Mouse (Mus musculus): ENCODE measurements around the gene Clec3b.

Clec3b gene

GRCm38 (mm10) chr9:123115566-123115965 lies 35.2 kb upstream of the Clec3b start:
- no peaks in the 10 kb centered on the region for H3K27me3 ChIP-seq (ENCODE audit: insufficient read depth, low read length)
- no peak overlapping the region for H3K4me3 ChIP-seq (replicated peaks; ENCODE audit: low read length)
- peaks cover 22% of the 10 kb centered on the region for H3K4me1 ChIP-seq (replicated peaks; ENCODE audit: low read depth, low read length)
- H3K9me3 ChIP-seq (ENCODE audit: low read length): no peaks in the 10 kb centered on the region
- TF ChIP-seq CTCF (conservative IDR thresholded peaks at IDR 0.05; ENCODE audit: low read length): no peak
- TF ChIP-seq NANOG (IDR thresholded peaks at IDR 0.05; ENCODE audit: borderline replicate concordance, low read length): no peak
- no peak for TF ChIP-seq POU5F1 (IDR thresholded peaks at IDR 0.05; ENCODE audit: borderline replicate concordance, low read length)
- H3K36me3 ChIP-seq (ENCODE audit: insufficient read depth, low read length): peaks cover 54% of the 10 kb centered on the region

- no peak for TF ChIP-seq POU5F1 (IDR thresholded peaks at IDR 0.05; ENCODE audit: borderline replicate concordance, low read length)
- TF ChIP-seq NANOG (IDR thresholded peaks at IDR 0.05; ENCODE audit: borderline replicate concordance, low read length): no peak
- TF ChIP-seq CTCF (conservative IDR thresholded peaks at IDR 0.05; ENCODE audit: low read length): no peak
- peaks cover 94% of the 10 kb centered on the region for H3K36me3 ChIP-seq (ENCODE audit: insufficient read depth, low read length)
- no peaks in the 10 kb centered on the region for H3K27me3 ChIP-seq (ENCODE audit: insufficient read depth, low read length)
- no peaks in the 10 kb centered on the region for H3K4me1 ChIP-seq (replicated peaks; ENCODE audit: low read depth, low read length)
- no peak overlapping the region for H3K4me3 ChIP-seq (replicated peaks; ENCODE audit: low read length)
- H3K9me3 ChIP-seq (ENCODE audit: low read length): no peaks in the 10 kb centered on the region
These were observed 27.7 kb upstream of the Clec3b start for GRCm38 (mm10) chr9:123123017-123123416.

- Histone ChIP-seq H3K27me3 (ENCODE audit: insufficient read depth, low read length) (no peaks in the 10 kb centered on the region), H3K9me3 (ENCODE audit: low read length) (no peaks in the 10 kb centered on the region), H3K4me1 (replicated peaks; ENCODE audit: low read depth, low read length) (no peaks in the 10 kb centered on the region), H3K4me3 (replicated peaks; ENCODE audit: low read length) (no peak overlapping the region), H3K36me3 (ENCODE audit: insufficient read depth, low read length) (peaks cover 94% of the 10 kb centered on the region)
- TF ChIP-seq CTCF (conservative IDR thresholded peaks at IDR 0.05; ENCODE audit: low read length) (peak; percentile 83), NANOG (IDR thresholded peaks at IDR 0.05; ENCODE audit: borderline replicate concordance, low read length) (no peak)
These were observed 27.0 kb upstream of the Clec3b start for GRCm38 (mm10) chr9:123123571-123124412.

GRCm38 (mm10) chr9:123124413-123124981 lies 26.2 kb upstream of the Clec3b start:
- Histone ChIP-seq H3K4me1 (replicated peaks; ENCODE audit: low read depth, low read length) (no peaks in the 10 kb centered on the region), H3K36me3 (ENCODE audit: insufficient read depth, low read length) (peaks cover 94% of the 10 kb centered on the region), H3K27me3 (ENCODE audit: insufficient read depth, low read length) (no peaks in the 10 kb centered on the region), H3K4me3 (replicated peaks; ENCODE audit: low read length) (no peak overlapping the region), H3K9me3 (ENCODE audit: low read length) (no peaks in the 10 kb centered on the region)
- TF ChIP-seq POU5F1 (IDR thresholded peaks at IDR 0.05; ENCODE audit: borderline replicate concordance, low read length) (no peak), NANOG (IDR thresholded peaks at IDR 0.05; ENCODE audit: borderline replicate concordance, low read length) (no peak), CTCF (conservative IDR thresholded peaks at IDR 0.05; ENCODE audit: low read length) (no peak)

GRCm38 (mm10) chr9:123127663-123128062 lies 23.1 kb upstream of the Clec3b start:
- Histone ChIP-seq H3K4me1 (replicated peaks; ENCODE audit: low read depth, low read length) (no peaks in the 10 kb centered on the region), H3K27me3 (ENCODE audit: insufficient read depth, low read length) (no peaks in the 10 kb centered on the region), H3K4me3 (replicated peaks; ENCODE audit: low read length) (no peak overlapping the region), H3K36me3 (ENCODE audit: insufficient read depth, low read length) (peaks cover 96% of the 10 kb centered on the region), H3K9me3 (ENCODE audit: low read length) (no peaks in the 10 kb centered on the region)
- no peak for TF ChIP-seq CTCF (conservative IDR thresholded peaks at IDR 0.05; ENCODE audit: low read length)
- no peak for TF ChIP-seq POU5F1 (IDR thresholded peaks at IDR 0.05; ENCODE audit: borderline replicate concordance, low read length)
- TF ChIP-seq NANOG (IDR thresholded peaks at IDR 0.05; ENCODE audit: borderline replicate concordance, low read length): no peak

GRCm38 (mm10) chr9:123132994-123133393 lies 17.8 kb upstream of the Clec3b start:
- Histone ChIP-seq H3K27me3 (ENCODE audit: insufficient read depth, low read length) (no peaks in the 10 kb centered on the region), H3K4me1 (replicated peaks; ENCODE audit: low read depth, low read length) (no peaks in the 10 kb centered on the region), H3K36me3 (ENCODE audit: insufficient read depth, low read length) (peaks cover 100% of the 10 kb centered on the region), H3K4me3 (replicated peaks; ENCODE audit: low read length) (no peak overlapping the region), H3K9me3 (ENCODE audit: low read length) (no peaks in the 10 kb centered on the region)
- TF ChIP-seq POU5F1 (IDR thresholded peaks at IDR 0.05; ENCODE audit: borderline replicate concordance, low read length): no peak
- no peak for TF ChIP-seq CTCF (conservative IDR thresholded peaks at IDR 0.05; ENCODE audit: low read length)
- no peak for TF ChIP-seq NANOG (IDR thresholded peaks at IDR 0.05; ENCODE audit: borderline replicate concordance, low read length)

- Histone ChIP-seq H3K36me3 (ENCODE audit: insufficient read depth, low read length) (peaks cover 95% of the 10 kb centered on the region), H3K27me3 (ENCODE audit: insufficient read depth, low read length) (no peaks in the 10 kb centered on the region), H3K4me3 (replicated peaks; ENCODE audit: low read length) (no peak overlapping the region), H3K9me3 (ENCODE audit: low read length) (peaks cover 39% of the 10 kb centered on the region), H3K4me1 (replicated peaks; ENCODE audit: low read depth, low read length) (no peaks in the 10 kb centered on the region)
- no peak for TF ChIP-seq NANOG (IDR thresholded peaks at IDR 0.05; ENCODE audit: borderline replicate concordance, low read length)
- no peak for TF ChIP-seq CTCF (conservative IDR thresholded peaks at IDR 0.05; ENCODE audit: low read length)
- no peak for TF ChIP-seq POU5F1 (IDR thresholded peaks at IDR 0.05; ENCODE audit: borderline replicate concordance, low read length)
These were observed 13.6 kb upstream of the Clec3b start for GRCm38 (mm10) chr9:123136953-123137682.

GRCm38 (mm10) chr9:123138891-123139474 lies 11.8 kb upstream of the Clec3b start:
- TF ChIP-seq NANOG (IDR thresholded peaks at IDR 0.05; ENCODE audit: borderline replicate concordance, low read length): no peak
- no peak for TF ChIP-seq POU5F1 (IDR thresholded peaks at IDR 0.05; ENCODE audit: borderline replicate concordance, low read length)
- TF ChIP-seq CTCF (conservative IDR thresholded peaks at IDR 0.05; ENCODE audit: low read length): no peak
- Histone ChIP-seq H3K4me1 (replicated peaks; ENCODE audit: low read depth, low read length) (no peaks in the 10 kb centered on the region), H3K4me3 (replicated peaks; ENCODE audit: low read length) (no peak overlapping the region), H3K36me3 (ENCODE audit: insufficient read depth, low read length) (peaks cover 84% of the 10 kb centered on the region), H3K27me3 (ENCODE audit: insufficient read depth, low read length) (no peaks in the 10 kb centered on the region), H3K9me3 (ENCODE audit: low read length) (peaks cover 58% of the 10 kb centered on the region)

All from E14TG2a.4 (cell line).